Mouse (Mus musculus) spleen, adult 2 months (tissue): Measurements from ENCODE around the gene Tubgcp5.

Source experiments
- CTCF ChIP-seq: fragments of 200-500 bp; IDR thresholded peaks from 2 replicates; pipeline ENCODE4 v1.5.1; 2011; ENCODE audit warnings: mild to moderate bottlenecking, inconsistent platforms; ENCODE audit not compliant: insufficient read depth, insufficient read length, insufficient replicate concordance; ENCODE audit errors: extremely low read depth
- POLR2A ChIP-seq: fragments of 200-500 bp; IDR thresholded peaks from 2 replicates; pipeline ENCODE4 v1.6.1; 2011; ENCODE audit warnings: low read depth, low read length, inconsistent platforms

- TF ChIP-seq CTCF, result no peak
- no peak for TF ChIP-seq POLR2A
These were observed 75.3 kb downstream of the Tubgcp5 start for GRCm38 (mm10) chr7:55869220-55869619.
